Mouse (Mus musculus): ENCODE data around the gene Col2a1.

DNA sequence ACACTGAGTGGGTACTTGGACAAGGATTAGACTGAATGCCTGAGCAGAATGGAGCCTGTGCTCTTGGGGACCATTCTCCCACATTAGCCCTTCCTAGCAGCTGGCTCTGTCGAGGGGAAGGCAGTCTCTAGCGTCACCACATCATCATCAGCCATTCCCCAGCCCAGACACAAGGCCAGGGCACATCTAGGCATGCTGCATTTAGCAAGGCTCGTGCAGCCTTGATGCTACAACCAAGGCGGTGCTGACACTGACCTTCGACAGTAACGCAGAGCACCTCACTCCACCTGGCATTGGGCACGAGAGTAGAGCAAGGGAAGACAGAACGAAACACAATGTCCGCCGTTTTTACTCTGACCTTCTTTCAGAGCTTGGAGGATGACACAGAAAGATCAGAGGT is 35.2 kb upstream of the Col2a1 start:
- no peak for TF ChIP-seq CTCF (IDR thresholded peaks at IDR 0.05; ENCODE audit: borderline replicate concordance, insufficient read depth, low read depth, low read length)
- no peak for TF ChIP-seq POLR2A (IDR thresholded peaks at IDR 0.05; ENCODE audit: borderline replicate concordance, insufficient read depth, low read length)

Data from cerebellum, adult 2 months (tissue).